Mouse (Mus musculus) E14TG2a.4 (cell line): ENCODE measurements around the gene Clint1.

Source experiments
- H3K27me3 ChIP-seq: 2 replicates; pipeline ENCODE4 v1.6.1; 2014; ENCODE audit warnings: low read length, control low read depth; ENCODE audit not compliant: insufficient read depth
- H3K36me3 ChIP-seq: 2 replicates; pipeline ENCODE4 v1.6.1; 2014; ENCODE audit warnings: low read length, control low read depth; ENCODE audit not compliant: insufficient read depth
- H3K4me1 ChIP-seq: replicated peaks from 2 replicates; pipeline ENCODE4 v1.6.1; 2014; ENCODE audit warnings: low read depth, low read length, control low read depth
- H3K4me3 ChIP-seq: replicated peaks from 2 replicates; pipeline ENCODE4 v1.5.1; 2014; ENCODE audit warnings: mild to moderate bottlenecking, low read length
- H3K9me3 ChIP-seq: 2 replicates; pipeline ENCODE4 v1.6.1; 2014; ENCODE audit warnings: low read length, control low read depth
- CTCF ChIP-seq: conservative IDR thresholded peaks from 2 replicates; pipeline ENCODE4 v1.5.1; 2014; ENCODE audit warnings: low read length
- NANOG ChIP-seq: IDR thresholded peaks from 2 replicates; pipeline ENCODE4 v1.6.1; 2014; ENCODE audit warnings: borderline replicate concordance, low read length, mixed read lengths
- POU5F1 ChIP-seq: IDR thresholded peaks from 2 replicates; pipeline ENCODE4 v1.6.1; 2014; ENCODE audit warnings: low read length, borderline replicate concordance

The Clint1 gene

DNA sequence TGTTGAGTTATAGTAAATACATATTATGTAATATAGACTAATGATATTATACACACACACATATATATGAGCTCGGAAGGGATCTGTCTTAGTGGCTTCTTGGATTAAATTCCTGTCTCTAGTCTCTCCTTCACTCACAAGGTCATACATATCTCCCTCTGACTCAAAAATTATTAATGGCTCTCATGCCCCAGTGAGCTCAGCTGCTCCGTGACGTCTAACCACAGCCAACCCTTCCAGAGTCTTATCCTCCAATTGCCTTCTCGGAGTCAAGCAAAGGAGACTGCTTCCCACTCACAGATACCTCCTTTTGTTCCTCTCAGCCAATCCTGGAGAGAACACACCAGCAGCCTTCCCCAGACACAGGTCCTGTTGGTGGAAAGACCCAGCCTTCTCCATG is 67.0 kb downstream of the Clint1 start:
- H3K4me3 ChIP-seq = no peak overlapping the region
- H3K36me3 ChIP-seq = no peaks in the 10 kb centered on the region
- TF ChIP-seq POU5F1 (no peak), CTCF (no peak), NANOG (no peak)
- peaks cover 37% of the 10 kb centered on the region for H3K4me1 ChIP-seq
- peaks cover 8% of the 10 kb centered on the region; the same call in 1 of the 2 replicates for H3K27me3 ChIP-seq
- H3K9me3 ChIP-seq = no peaks in the 10 kb centered on the region

- H3K4me3 ChIP-seq = 0 out of 2 replicates have a peak overlapping the region, but pooled peaks have one; percentile 17
- H3K4me1 ChIP-seq = peaks cover 23% of the 10 kb centered on the region
- H3K27me3 ChIP-seq = peaks cover 18% of the 10 kb centered on the region
- TF ChIP-seq NANOG (no peak), POU5F1 (no peak)
- H3K36me3 ChIP-seq = no peaks in the 10 kb centered on the region
- H3K9me3 ChIP-seq = no peaks in the 10 kb centered on the region
Observed at GRCm38 (mm10) chr11:45921026-45921425, 69.2 kb downstream of the Clint1 start.

- H3K4me3 ChIP-seq = peak overlapping the region; percentile 17; the same call in 1 of the 2 replicates
- no peaks in the 10 kb centered on the region for H3K36me3 ChIP-seq
- H3K27me3 ChIP-seq = peaks cover 19% of the 10 kb centered on the region
- peaks cover 18% of the 10 kb centered on the region for H3K4me1 ChIP-seq
- H3K9me3 ChIP-seq = no peaks in the 10 kb centered on the region
- TF ChIP-seq NANOG = no peak
- TF ChIP-seq POU5F1 = no peak
- no peak for TF ChIP-seq CTCF
Observed at GRCm38 (mm10) chr11:45921480-45921898, 69.6 kb downstream of the Clint1 start.

GRCm38 (mm10) chr11:45925436-45925835 is 73.6 kb downstream of the Clint1 start:
- H3K4me3 ChIP-seq = no peak overlapping the region
- TF ChIP-seq CTCF (no peak), POU5F1 (no peak), NANOG (no peak)
- H3K36me3 ChIP-seq = peaks cover 8% of the 10 kb centered on the region; the same call in 1 of the 2 replicates
- peaks cover 19% of the 10 kb centered on the region for H3K27me3 ChIP-seq
- H3K9me3 ChIP-seq = no peaks in the 10 kb centered on the region
- H3K4me1 ChIP-seq = peaks cover 22% of the 10 kb centered on the region

- Histone ChIP-seq H3K36me3 (peaks cover 13% of the 10 kb centered on the region), H3K9me3 (no peaks in the 10 kb centered on the region), H3K4me1 (peaks cover 17% of the 10 kb centered on the region), H3K27me3 (peaks cover 19% of the 10 kb centered on the region), H3K4me3 (peak overlapping the region; percentile 64)
- peak; percentile 94 for TF ChIP-seq CTCF
- TF ChIP-seq NANOG = no peak
- TF ChIP-seq POU5F1 = no peak
Observed at GRCm38 (mm10) chr11:45926640-45927082, 74.8 kb downstream of the Clint1 start.

- peaks cover 18% of the 10 kb centered on the region for H3K36me3 ChIP-seq
- no peak overlapping the region for H3K4me3 ChIP-seq
- peaks cover 19% of the 10 kb centered on the region for H3K27me3 ChIP-seq
- TF ChIP-seq POU5F1 (no peak), CTCF (0 out of 2 replicates have a peak, but pooled peaks have one; percentile 1)
- peaks cover 22% of the 10 kb centered on the region for H3K4me1 ChIP-seq
- H3K9me3 ChIP-seq = no peaks in the 10 kb centered on the region
Observed at GRCm38 (mm10) chr11:45927456-45927855, 75.6 kb downstream of the Clint1 start.

DNA sequence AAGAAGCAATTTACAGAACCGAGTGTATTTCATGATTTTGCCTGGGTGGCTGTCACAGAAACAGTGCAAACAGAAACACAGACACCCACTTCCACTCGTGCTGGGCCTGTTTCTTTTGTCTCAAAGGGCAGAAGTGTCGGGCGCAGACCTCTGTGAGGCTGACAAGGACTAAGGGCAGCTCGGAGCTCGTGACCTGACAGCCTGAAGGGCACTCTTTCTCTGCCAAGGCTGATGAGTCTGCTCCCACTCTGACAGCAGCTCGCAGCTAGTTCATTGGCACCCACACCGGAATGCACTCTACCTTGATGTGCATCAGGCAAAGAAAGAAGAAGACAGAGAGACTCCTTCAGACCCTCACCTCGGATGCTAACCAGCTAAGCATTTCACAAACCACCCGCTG is 77.7 kb downstream of the Clint1 start:
- peaks cover 10% of the 10 kb centered on the region for H3K27me3 ChIP-seq
- H3K4me3 ChIP-seq = no peak overlapping the region
- no peak for TF ChIP-seq NANOG
- no peak for TF ChIP-seq POU5F1
- no peak for TF ChIP-seq CTCF

GRCm38 (mm10) chr11:45932771-45933170 is 80.9 kb downstream of the Clint1 start:
- Histone ChIP-seq H3K27me3 (no peaks in the 10 kb centered on the region), H3K4me3 (no peak overlapping the region), H3K9me3 (no peaks in the 10 kb centered on the region), H3K36me3 (peaks cover 69% of the 10 kb centered on the region), H3K4me1 (peaks cover 32% of the 10 kb centered on the region)
- no peak for TF ChIP-seq CTCF
- no peak for TF ChIP-seq NANOG
- no peak for TF ChIP-seq POU5F1

More for the DNA sequence above, 77.7 kb downstream of the Clint1 start:
- Histone ChIP-seq H3K36me3 (peaks cover 37% of the 10 kb centered on the region), H3K4me1 (peaks cover 30% of the 10 kb centered on the region), H3K9me3 (no peaks in the 10 kb centered on the region)

DNA sequence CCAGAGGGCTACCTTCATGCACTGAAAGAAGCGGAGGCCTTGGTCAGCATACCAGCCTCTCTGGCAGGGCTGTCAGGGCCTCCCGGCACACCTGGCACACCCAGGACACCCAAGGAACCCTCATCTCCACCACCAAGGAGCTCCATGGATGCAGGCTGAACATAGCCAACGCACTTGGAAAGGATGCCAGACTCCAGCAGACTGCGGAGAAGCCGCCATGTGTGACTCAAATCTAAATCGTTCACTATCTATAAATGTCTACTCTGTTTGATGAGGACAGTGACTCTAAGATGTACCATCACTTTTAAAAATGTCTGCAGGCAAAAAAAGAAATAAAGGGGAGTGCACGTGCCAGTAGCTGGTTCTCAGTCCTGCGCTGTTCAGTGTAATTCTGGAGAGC is 85.6 kb downstream of the Clint1 start:
- Histone ChIP-seq H3K4me3 (no peak overlapping the region), H3K4me1 (peaks cover 37% of the 10 kb centered on the region), H3K36me3 (peaks cover 83% of the 10 kb centered on the region), H3K9me3 (no peaks in the 10 kb centered on the region), H3K27me3 (no peaks in the 10 kb centered on the region)
- TF ChIP-seq NANOG (no peak), CTCF (no peak), POU5F1 (no peak)
